Mouse (Mus musculus) ES-CJ7 (cell line): Measurements from ENCODE around the gene Gas2l1.
A peak's percentile ranks its signal among the peaks of the same experiment; 100 is the strongest.
"Not testable (repeated sequence)": the region's sequence is repeated elsewhere in the genome, so short reads cannot be mapped to it uniquely, and the experiment has no call there.

Experiments used
- DNase-seq: peaks from one replicate; pipeline ENCODE4 v3.0.0; 2011; ENCODE audit warnings: low read depth, low spot score

Gene Gas2l1

DNA sequence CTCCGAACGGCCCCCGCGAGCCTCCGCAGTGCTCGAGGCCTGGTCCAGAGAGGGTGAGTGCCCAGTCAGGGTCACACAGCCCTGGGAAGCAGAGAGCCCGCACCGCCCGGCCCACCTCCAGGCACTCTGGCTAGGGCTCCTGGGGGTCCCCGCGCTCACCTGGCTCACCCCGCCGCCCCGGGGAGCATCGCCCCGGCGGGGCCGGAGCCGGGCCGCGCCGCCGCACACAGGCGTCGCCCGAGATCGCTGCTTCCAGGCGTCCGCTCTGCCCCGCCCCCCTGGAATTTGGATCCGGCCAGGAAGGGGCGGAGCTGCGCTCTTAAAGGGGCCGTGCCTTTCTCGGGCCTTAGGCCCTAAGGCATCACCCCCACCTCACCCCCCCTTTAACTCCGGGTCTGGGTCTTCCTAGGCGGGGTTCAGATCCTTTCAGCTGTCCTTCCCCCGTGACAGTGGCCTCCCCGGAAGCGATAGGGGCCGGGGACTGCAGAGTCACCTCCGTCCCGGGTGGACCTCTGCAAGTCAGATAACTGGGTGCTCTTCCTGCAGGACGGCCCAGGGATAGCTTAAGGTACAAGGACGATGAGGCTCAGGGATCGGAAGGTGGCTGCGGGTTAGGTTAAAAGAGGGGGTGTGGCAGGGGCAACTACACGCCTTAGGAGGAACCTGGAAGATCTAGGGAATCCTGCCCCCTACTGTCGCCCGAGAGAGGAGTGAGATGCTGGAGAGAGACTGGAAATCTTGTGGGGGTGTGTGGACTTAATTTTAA is at the start of gene Gas2l1:
TSS of gene Gas2l1 (minus strand) at position 272 of the 766 bp plus-strand sequence.
- peak; percentile 94 for DNase-seq

DNA sequence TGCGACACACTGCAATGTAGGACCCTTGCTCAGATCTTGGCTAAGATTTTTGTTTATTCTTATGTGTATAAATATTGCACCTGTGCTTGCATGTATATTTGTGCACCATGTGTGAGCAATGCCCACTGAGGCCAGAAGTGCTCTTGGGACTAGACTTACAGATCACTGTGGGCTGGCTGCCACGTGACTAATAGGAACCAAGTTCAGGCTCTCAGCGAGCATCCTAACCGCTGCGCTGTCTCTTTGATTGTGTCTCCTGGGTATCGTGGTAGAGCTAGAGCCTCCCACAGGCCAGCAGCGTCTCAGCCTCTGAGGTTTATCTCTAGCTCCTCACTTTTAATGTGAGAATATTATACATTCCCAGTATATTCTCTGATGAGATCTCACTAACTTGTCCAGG is 48.5 kb upstream of the Gas2l1 start:
- no peak for DNase-seq

DNA sequence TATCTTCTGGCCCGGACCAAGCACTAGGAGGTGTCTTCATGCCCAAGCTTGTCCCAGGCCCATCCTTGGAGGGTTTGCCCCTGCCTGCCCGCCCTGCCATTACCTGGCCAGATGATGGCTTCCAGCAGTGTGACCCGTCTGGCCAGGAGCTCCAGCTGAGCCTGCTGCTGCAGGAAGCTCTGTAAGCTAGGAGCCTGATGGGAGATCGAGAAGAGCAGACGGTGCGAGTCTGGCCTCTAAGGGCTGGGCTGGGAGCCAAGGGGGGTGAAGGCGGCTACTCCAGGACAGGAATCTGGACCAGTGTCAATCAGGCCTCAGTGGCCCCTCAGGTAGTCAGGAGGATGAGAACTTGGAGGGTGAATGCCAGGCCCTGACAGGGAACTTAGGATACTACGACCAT is 44.3 kb upstream of the Gas2l1 start:
- DNase-seq: no peak

- no peak for DNase-seq
Observed at GRCm38 (mm10) chr11:5103986-5104509, 38.9 kb upstream of the Gas2l1 start.

- no peak for DNase-seq
Observed at GRCm38 (mm10) chr11:5102384-5102783, 37.3 kb upstream of the Gas2l1 start.

- DNase-seq: no peak
Observed at GRCm38 (mm10) chr11:5101641-5102040, 36.5 kb upstream of the Gas2l1 start.

GRCm38 (mm10) chr11:5100801-5101200 is 35.7 kb upstream of the Gas2l1 start:
- DNase-seq: peak; percentile 40

GRCm38 (mm10) chr11:5100283-5100682 is 35.2 kb upstream of the Gas2l1 start:
- peak; percentile 41 for DNase-seq

DNA sequence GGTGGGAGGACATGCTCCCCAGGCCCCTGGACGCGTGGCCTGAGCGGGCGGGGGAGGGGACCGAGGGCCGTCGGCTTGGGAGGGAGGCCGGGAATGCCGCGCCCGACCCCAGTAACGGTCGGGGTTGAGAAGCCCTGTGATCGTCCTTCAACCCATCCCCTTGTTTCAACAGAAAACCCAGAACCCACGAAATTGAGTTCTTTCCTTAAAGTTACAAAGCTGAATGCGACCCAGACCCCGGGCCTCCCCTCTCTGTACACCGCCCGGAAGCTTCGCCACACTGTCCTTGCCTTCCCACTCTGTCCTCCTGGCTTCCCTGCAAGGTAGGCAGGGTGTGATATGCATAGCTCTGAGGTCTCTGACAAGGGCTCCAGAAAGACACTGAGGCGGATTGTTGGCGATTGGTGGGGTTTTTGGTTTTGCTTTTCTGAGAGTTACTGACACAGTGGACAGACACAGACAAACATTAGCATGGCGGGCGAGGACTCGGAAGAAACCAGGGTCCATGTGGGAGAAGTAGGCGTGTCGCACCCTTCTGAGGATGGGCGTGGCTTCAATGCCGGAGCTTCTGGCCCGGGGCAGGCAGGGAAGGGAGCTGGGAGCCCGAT is 34.6 kb upstream of the Gas2l1 start:
- peak; percentile 87 for DNase-seq

DNA sequence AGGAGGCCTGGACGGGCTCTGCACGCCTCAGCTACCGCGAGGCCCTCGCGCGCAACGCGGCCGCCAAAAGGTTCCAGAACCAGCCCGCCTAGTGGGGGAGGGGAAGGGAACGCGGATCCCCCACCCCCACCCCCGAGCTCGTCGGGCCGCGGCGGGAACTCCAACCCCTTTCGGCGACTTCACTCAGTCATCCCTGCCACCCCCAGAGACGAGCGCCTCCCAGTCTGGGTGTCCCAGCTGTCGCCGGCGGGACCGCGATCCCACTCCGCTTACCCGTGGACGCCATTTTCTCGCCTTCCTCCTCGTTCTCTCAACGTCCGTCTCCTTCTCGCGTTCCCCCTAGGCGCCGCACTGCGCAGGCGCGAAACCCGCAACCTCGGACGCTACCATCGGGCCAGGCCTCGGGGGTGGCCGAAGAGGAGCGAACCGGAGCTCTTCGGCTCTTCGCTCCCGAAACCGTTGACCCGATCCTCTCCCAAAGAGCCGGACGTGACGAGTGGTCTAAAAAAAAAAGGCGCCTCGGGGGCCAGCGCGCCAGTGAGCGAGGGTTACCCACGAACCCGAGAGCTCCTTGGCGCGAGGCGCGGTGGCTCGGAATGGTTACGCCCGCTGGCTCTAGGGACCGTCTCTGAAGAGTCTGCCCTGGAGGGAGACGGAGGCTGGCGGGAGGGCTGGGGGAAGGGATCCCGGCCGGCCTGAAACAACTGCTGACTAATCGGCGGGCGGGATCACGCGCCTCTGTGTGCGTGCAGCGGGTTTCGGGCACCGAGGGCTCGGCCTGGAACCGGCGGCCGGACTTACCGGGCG is 33.8 kb upstream of the Gas2l1 start, which contains the start of the genes Rhbdd3 and Ewsr1:
TSS of gene Rhbdd3 (plus strand) at position 191 of the 807 bp plus-strand sequence.
TSS of gene Ewsr1 (minus strand) at position 531 of the 807 bp plus-strand sequence.
- peak; percentile 94 for DNase-seq

DNA sequence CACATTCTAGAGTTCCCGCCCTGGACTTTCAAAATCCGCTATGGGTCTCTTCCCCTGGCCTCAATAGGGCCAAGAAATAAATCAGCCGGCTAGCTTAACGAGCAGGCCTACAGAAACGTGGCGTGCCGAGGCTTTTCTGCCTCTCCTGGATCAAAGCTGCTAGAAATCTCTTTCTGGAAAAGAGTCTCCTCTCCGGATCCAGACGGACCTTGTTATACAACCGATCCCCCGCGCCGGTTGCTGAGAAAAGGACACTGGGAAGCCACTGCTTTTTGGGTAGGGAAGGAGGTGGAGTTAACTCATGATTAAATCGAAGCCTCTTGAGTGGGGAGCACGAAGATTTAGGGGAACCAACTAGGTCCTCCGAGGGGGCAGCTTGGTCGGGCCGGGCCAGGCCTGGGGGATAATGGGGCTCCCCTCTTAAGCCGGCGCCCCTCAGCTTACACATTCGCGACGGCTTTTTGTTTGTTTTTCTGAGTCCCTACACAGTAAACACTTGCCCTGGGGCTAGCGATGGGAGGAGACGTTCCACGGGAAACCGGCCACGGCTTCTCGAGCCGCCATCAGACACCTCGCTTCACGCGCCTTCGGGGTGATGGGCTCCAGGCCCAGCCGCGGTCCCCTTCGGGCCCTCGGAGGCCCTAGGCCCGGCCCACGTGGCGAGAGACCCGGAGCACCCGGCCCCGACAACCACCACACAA is 33.1 kb upstream of the Gas2l1 start:
- DNase-seq: peak; percentile 49

DNA sequence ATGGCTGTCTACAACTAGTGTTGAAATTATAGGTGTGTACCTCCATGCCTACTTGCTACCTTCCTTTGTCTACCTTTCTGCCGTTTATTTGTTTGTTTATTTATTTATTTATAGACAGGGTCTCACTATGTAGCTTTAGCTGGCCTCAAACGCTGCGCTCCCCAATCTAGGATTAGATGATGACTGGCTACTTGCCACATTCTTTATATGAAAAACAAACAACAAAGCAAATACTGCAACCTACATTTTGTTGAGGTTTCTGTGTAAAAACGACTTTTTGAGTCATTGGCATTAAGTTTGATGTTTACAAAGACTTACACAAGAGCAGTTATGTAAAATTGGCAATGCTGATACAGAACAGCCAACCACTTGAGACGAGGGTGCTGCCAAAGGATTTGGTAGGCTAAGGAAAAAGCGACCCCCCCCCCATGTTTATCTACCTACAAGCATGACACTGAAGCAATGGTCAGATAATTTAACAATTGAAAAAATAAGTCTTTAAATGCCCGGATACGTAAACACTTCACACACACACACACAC is 31.4 kb upstream of the Gas2l1 start:
- DNase-seq: no peak

GRCm38 (mm10) chr11:5095877-5096276 is 30.8 kb upstream of the Gas2l1 start:
- no peak for DNase-seq

DNA sequence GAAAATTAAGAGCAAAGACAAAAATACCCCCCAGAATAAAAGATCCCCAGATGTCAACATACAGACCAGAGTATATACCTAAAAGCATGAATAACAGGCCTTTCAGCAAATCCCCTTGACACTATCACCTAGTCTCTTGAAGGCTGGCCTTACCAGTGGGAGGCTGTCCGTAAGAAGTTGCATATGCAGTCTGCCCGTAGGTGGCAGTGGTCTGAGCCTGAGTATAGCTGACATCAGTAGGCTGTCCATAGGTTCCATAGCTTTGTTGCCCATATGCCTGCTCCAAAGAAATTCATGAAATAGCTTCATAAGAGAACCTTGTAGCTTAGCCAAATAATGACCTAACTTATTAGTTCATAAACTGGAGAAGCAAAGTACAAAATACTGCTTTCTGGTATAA is 26.6 kb upstream of the Gas2l1 start:
- DNase-seq: peak; percentile 75

- DNase-seq: no peak
Observed at GRCm38 (mm10) chr11:5089147-5089546, 24.0 kb upstream of the Gas2l1 start.

- not testable (repeated sequence) for DNase-seq
Observed at GRCm38 (mm10) chr11:5076843-5077242, 11.7 kb upstream of the Gas2l1 start.

GRCm38 (mm10) chr11:5075760-5076159 is 10.6 kb upstream of the Gas2l1 start:
- DNase-seq: no peak

- peak; percentile 64 for DNase-seq
Observed at GRCm38 (mm10) chr11:5074882-5075281, 9.8 kb upstream of the Gas2l1 start.

GRCm38 (mm10) chr11:5068126-5068971 is 3.2 kb upstream of the Gas2l1 start:
- DNase-seq: no peak

GRCm38 (mm10) chr11:5067063-5067462 is 1.9 kb upstream of the Gas2l1 start:
- no peak for DNase-seq
